Mouse (Mus musculus): ENCODE results near the gene Fbxl16. TPM values are rescaled to one million over a fixed set of nuclear protein-coding genes. Genes with fewer than 3 reads are reported as not detected.
A peak's percentile ranks its signal among the peaks of the same experiment; 100 is the strongest.

The Fbxl16 gene
- total and polyA plus RNA-seq, 2 experiments: 0.33 TPM; not detected in 1

DNA sequence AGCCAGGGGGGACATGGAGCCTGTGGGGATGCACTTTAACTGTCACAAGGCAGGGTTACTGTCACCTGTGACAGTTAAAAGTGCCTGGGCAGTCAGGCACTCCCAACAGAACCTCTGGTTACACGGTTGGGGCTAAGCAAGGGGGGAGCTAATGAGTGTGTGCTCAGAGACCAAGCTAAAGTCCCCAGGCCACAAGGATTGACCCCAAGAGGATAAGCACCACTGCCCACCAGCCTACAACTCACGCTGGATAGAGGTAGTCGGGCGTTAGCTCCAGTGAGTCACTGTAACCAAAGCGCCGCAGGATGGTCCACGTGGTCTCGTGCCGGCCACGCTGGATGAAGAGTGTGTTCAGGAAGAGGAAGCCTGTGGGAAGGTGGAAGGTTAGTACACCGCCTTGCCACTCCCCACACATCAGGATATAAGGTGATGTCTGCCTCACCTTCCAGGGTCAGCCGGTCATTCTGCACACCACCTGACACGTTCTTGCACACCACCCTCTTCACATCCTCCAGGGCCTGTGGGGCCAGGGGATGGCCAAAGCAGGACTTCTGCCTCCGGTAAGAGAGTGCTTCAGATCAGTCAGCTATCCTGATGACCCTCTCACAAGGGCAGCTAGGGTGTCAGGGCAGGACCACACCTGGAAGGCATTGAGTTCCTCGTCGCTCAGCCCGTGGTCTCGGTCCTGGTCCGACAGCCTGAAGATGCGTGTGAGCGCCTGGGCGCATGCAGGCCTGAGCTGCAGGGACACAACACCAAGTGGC is 32.4 kb downstream of the Fbxl16 start, which contains the start of gene Gm20683:
Gene Gm20683 (minus strand): TSS at position 647 of the 764 bp plus-strand sequence.
- 95% methylated on average over 22 of the region's 22 CpGs for WGBS
- Histone ChIP-seq H3K27me3 (ENCODE audit: control insufficient read depth, insufficient read depth, low read length) (no peaks in the 10 kb centered on the region), H3K36me3 (ENCODE audit: control insufficient read depth, insufficient read depth, low read length) (0 out of 2 replicates have a peak, but pooled peaks cover 2% of the 10 kb centered on the region), H3K79me2 (ENCODE audit: control insufficient read depth, insufficient read depth, low read length) (peaks cover 15% of the 10 kb centered on the region; the same call in 1 of the 2 replicates), H3K4me1 (ENCODE audit: control insufficient read depth, insufficient read depth, low read length) (peaks cover 39% of the 10 kb centered on the region), H3K27ac (replicated peaks; ENCODE audit: insufficient read depth, low read depth, low read length) (no peak within 1 kb of the TSS), H3K4me3 (ENCODE audit: insufficient read depth, low read depth, low read length) (no peak within 1 kb of the TSS), H3K9ac (ENCODE audit: low read depth, low read length) (no peak within 1 kb of the TSS)
- TF ChIP-seq POLR2A (IDR thresholded peaks at IDR 0.05; ENCODE audit: extremely low read depth, insufficient read depth, low read length) (no peak), CTCF (IDR thresholded peaks at IDR 0.05; ENCODE audit: low read depth, low read length) (no peak)
- DNase-seq (ENCODE audit: extremely low read depth, low read depth, low spot score): no peak

DNA sequence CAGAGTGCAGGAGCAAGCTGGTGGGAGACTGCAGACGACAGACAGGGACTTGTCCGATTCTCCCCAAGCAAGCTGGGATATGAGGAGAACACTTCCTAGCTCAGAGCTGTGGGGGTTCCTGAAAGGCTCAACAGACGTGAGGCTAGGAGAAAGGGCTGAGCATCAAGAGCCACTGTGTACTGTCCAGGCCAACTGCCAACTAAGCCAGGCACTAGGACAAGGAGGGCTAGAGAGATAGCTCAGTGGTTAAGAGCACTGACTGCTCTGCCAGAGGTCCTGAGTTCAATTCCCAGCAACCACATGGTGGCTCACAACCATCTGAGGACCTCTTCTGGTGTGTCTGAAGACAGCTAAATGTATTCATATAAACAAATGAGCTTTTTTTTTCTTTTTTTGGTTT is 33.6 kb downstream of the Fbxl16 start:
- no peak overlapping the region for H3K9ac ChIP-seq (ENCODE audit: low read depth, low read length)
- DNase-seq (ENCODE audit: extremely low read depth, low read depth, low spot score): no peak
- 79% methylated on average over 3 of the region's 3 CpGs for WGBS
- TF ChIP-seq CTCF (IDR thresholded peaks at IDR 0.05; ENCODE audit: low read depth, low read length): no peak
- TF ChIP-seq POLR2A (IDR thresholded peaks at IDR 0.05; ENCODE audit: extremely low read depth, insufficient read depth, low read length): no peak
- peaks cover 15% of the 10 kb centered on the region; the same call in 1 of the 2 replicates for H3K79me2 ChIP-seq (ENCODE audit: control insufficient read depth, insufficient read depth, low read length)
- no peak overlapping the region for H3K27ac ChIP-seq (replicated peaks; ENCODE audit: insufficient read depth, low read depth, low read length)
- no peak overlapping the region for H3K4me3 ChIP-seq (ENCODE audit: insufficient read depth, low read depth, low read length)
- no peaks in the 10 kb centered on the region for H3K27me3 ChIP-seq (ENCODE audit: control insufficient read depth, insufficient read depth, low read length)
- peaks cover 30% of the 10 kb centered on the region for H3K4me1 ChIP-seq (ENCODE audit: control insufficient read depth, insufficient read depth, low read length)
- H3K36me3 ChIP-seq (ENCODE audit: control insufficient read depth, insufficient read depth, low read length): 0 out of 2 replicates have a peak, but pooled peaks cover 2% of the 10 kb centered on the region

DNA sequence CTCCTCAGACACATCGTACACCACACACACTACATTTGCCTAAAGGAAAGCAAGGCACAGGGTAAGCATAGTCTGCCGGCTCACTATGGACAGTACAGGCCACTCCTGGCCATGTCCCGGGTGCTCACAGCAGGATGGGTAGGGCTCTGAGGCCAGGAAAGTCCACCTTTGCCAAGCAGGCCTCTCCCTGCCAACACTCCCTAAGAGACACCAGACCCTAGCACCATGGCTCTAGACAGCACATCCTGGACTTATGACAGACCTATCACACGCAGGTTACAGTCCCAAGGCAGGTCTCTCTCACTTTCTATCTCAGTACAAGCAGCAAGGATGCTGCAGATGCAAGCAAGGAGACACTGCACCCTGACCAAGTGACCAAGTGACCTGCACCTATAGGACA is 34.2 kb downstream of the Fbxl16 start:
- peaks cover 15% of the 10 kb centered on the region; the same call in 1 of the 2 replicates for H3K79me2 ChIP-seq (ENCODE audit: control insufficient read depth, insufficient read depth, low read length)
- H3K4me1 ChIP-seq (ENCODE audit: control insufficient read depth, insufficient read depth, low read length): peaks cover 25% of the 10 kb centered on the region
- no peak overlapping the region for H3K27ac ChIP-seq (replicated peaks; ENCODE audit: insufficient read depth, low read depth, low read length)
- peak overlapping the region; percentile 96; the same call in 1 of the 2 replicates for H3K9ac ChIP-seq (ENCODE audit: low read depth, low read length)
- H3K4me3 ChIP-seq (ENCODE audit: insufficient read depth, low read depth, low read length): no peak overlapping the region
- TF ChIP-seq POLR2A (IDR thresholded peaks at IDR 0.05; ENCODE audit: extremely low read depth, insufficient read depth, low read length) (no peak), CTCF (IDR thresholded peaks at IDR 0.05; ENCODE audit: low read depth, low read length) (no peak)
- H3K27me3 ChIP-seq (ENCODE audit: control insufficient read depth, insufficient read depth, low read length): no peaks in the 10 kb centered on the region
- DNase-seq (ENCODE audit: extremely low read depth, low read depth, low spot score): no peak
- WGBS: 63% methylated on average over 4 of the region's 4 CpGs
- H3K36me3 ChIP-seq (ENCODE audit: control insufficient read depth, insufficient read depth, low read length): 0 out of 2 replicates have a peak, but pooled peaks cover 2% of the 10 kb centered on the region

DNA sequence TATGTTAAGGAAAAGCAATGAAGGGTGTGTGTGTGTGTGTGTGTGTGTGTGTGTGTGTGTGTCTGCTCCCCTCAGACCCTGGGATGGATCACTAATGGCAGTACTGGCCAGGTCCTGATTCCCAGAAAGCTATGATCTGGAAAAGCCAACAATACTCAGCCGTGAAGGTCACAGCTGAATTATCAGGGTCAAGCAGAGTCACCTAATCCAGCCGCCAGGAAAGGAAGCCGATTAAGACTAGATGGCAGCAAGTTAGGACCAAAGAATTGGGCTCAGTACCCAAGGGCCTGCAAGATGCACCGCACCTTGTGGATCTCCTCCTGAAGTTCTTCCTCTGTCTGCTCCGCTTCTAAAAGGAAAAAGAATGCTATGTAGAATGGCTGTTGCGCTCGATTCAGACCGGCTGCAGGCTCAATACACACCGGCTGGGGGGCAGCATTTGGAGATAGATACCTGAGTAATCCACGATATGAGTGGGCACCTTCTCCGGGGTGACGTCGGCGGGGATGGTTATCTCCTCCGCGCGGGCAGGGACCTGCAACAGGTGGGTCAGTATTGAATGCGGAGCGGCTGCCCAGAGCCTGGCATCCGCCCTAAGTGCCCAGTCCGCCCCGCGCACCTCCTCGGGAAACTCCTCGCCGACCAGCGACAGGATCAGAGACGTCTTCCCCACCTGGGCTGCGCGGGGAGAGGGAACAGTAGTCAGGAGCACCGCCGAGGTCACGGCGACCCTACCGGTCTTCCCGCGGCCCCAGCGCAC is 34.9 kb downstream of the Fbxl16 start:
- Histone ChIP-seq H3K4me1 (ENCODE audit: control insufficient read depth, insufficient read depth, low read length) (peaks cover 21% of the 10 kb centered on the region), H3K4me3 (ENCODE audit: insufficient read depth, low read depth, low read length) (peak overlapping the region; percentile 95), H3K27me3 (ENCODE audit: control insufficient read depth, insufficient read depth, low read length) (no peaks in the 10 kb centered on the region), H3K9ac (ENCODE audit: low read depth, low read length) (peak overlapping the region; percentile 96), H3K27ac (replicated peaks; ENCODE audit: insufficient read depth, low read depth, low read length) (peak overlapping the region; percentile 76), H3K36me3 (ENCODE audit: control insufficient read depth, insufficient read depth, low read length) (0 out of 2 replicates have a peak, but pooled peaks cover 2% of the 10 kb centered on the region), H3K79me2 (ENCODE audit: control insufficient read depth, insufficient read depth, low read length) (peaks cover 15% of the 10 kb centered on the region; the same call in 1 of the 2 replicates)
- TF ChIP-seq POLR2A (IDR thresholded peaks at IDR 0.05; ENCODE audit: extremely low read depth, insufficient read depth, low read length) (no peak), CTCF (IDR thresholded peaks at IDR 0.05; ENCODE audit: low read depth, low read length) (no peak)
- no peak for DNase-seq (ENCODE audit: extremely low read depth, low read depth, low spot score)
- under 1% methylated on average over 38 of the region's 38 CpGs for WGBS

DNA sequence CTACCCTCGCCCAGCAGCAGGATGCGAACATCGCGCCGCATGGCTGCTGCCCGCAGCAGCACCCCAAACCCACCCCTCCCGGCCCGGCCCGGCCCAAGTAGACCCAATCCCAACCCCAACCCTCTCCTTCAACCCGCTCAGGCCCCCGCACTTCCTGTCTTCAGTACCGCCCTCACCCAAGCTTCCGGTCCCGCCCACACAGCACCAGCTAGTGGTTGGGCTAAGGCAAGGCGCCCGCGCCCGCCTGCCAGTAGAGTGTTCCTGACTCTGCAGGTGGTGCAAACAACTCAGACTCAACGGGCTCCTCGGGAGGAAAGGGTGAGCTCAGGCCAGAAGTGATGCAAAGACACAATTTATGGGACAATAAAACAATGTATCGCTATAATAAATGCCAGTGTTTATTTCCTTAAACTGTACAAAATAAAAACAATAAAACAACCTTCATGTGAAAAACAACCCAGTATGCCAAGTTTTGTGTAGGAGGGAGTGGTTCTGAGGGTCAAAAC is 35.6 kb downstream of the Fbxl16 start, which contains the start of gene Rhot2:
Gene Rhot2 (minus strand): TSS at position 456 of the 506 bp plus-strand sequence.
- under 1% methylated on average over 21 of the region's 21 CpGs for WGBS
- DNase-seq (ENCODE audit: extremely low read depth, low read depth, low spot score): peak; percentile 84

More for the DNA sequence above, 35.6 kb downstream of the Fbxl16 start, which contains the start of gene Rhot2:
- peak within 1 kb of the TSS; percentile 96 for H3K9ac ChIP-seq (ENCODE audit: low read depth, low read length)
- H3K27me3 ChIP-seq (ENCODE audit: control insufficient read depth, insufficient read depth, low read length): no peaks in the 10 kb centered on the region
- H3K79me2 ChIP-seq (ENCODE audit: control insufficient read depth, insufficient read depth, low read length): peaks cover 15% of the 10 kb centered on the region; the same call in 1 of the 2 replicates
- H3K4me3 ChIP-seq (ENCODE audit: insufficient read depth, low read depth, low read length): peak within 1 kb of the TSS; percentile 95
- H3K27ac ChIP-seq (replicated peaks; ENCODE audit: insufficient read depth, low read depth, low read length): peak within 1 kb of the TSS; percentile 76
- peaks cover 15% of the 10 kb centered on the region for H3K4me1 ChIP-seq (ENCODE audit: control insufficient read depth, insufficient read depth, low read length)
- 0 out of 2 replicates have a peak, but pooled peaks cover 2% of the 10 kb centered on the region for H3K36me3 ChIP-seq (ENCODE audit: control insufficient read depth, insufficient read depth, low read length)
- peak; percentile 61 for TF ChIP-seq CTCF (IDR thresholded peaks at IDR 0.05; ENCODE audit: low read depth, low read length)
- peak; percentile 83; the same call in 1 of the 2 replicates for TF ChIP-seq POLR2A (IDR thresholded peaks at IDR 0.05; ENCODE audit: extremely low read depth, insufficient read depth, low read length)

Data from liver, adult 2 months (tissue).